Mouse (Mus musculus): ENCODE results near the gene Ccng1.
A peak's percentile ranks its signal among the peaks of the same experiment; 100 is the strongest.

The Ccng1 gene

GRCm38 (mm10) chr11:40755109-40755627, at the start of gene Ccng1:
TSS of gene Ccng1 (minus strand) at chr11:40755311.
- DNase-seq (ENCODE audit: low spot score), result peak; percentile 96

- DNase-seq (ENCODE audit: low spot score), result no peak
Observed at GRCm38 (mm10) chr11:40790307-40790706, 35.2 kb upstream of the Ccng1 start.

GRCm38 (mm10) chr11:40789701-40790100, 34.6 kb upstream of the Ccng1 start:
- DNase-seq (ENCODE audit: low spot score), result no peak

GRCm38 (mm10) chr11:40786900-40787299, 31.8 kb upstream of the Ccng1 start:
- no peak for DNase-seq (ENCODE audit: low spot score)

- no peak for DNase-seq (ENCODE audit: low spot score)
Observed at GRCm38 (mm10) chr11:40784326-40784725, 29.2 kb upstream of the Ccng1 start.

- no peak for DNase-seq (ENCODE audit: low spot score)
Observed at GRCm38 (mm10) chr11:40783346-40783745, 28.2 kb upstream of the Ccng1 start.

- DNase-seq (ENCODE audit: low spot score), result no peak
Observed at GRCm38 (mm10) chr11:40781857-40782256, 26.7 kb upstream of the Ccng1 start.

GRCm38 (mm10) chr11:40775315-40776269, 20.5 kb upstream of the Ccng1 start:
- peak; percentile 36 for DNase-seq (ENCODE audit: low spot score)

GRCm38 (mm10) chr11:40764690-40765089, 9.6 kb upstream of the Ccng1 start:
- DNase-seq (ENCODE audit: low spot score), result no peak

- peak; percentile 19 for DNase-seq (ENCODE audit: low spot score)
Observed at GRCm38 (mm10) chr11:40763395-40763794, 8.3 kb upstream of the Ccng1 start.

GRCm38 (mm10) chr11:40759896-40760295, 4.8 kb upstream of the Ccng1 start:
- no peak for DNase-seq (ENCODE audit: low spot score)

- no peak for DNase-seq (ENCODE audit: low spot score)
Observed at GRCm38 (mm10) chr11:40755968-40756367, 857 bp upstream of the Ccng1 start.

GRCm38 (mm10) chr11:40754664-40755107, 425 bp downstream of the Ccng1 start:
- DNase-seq (ENCODE audit: low spot score), result peak; percentile 33

- no peak for DNase-seq (ENCODE audit: low spot score)
Observed at GRCm38 (mm10) chr11:40753836-40754235, 1.3 kb downstream of the Ccng1 start.

- no peak for DNase-seq (ENCODE audit: low spot score)
Observed at GRCm38 (mm10) chr11:40747716-40748115, 7.4 kb downstream of the Ccng1 start.

GRCm38 (mm10) chr11:40746361-40746760, 8.8 kb downstream of the Ccng1 start:
- no peak for DNase-seq (ENCODE audit: low spot score)

GRCm38 (mm10) chr11:40744348-40744747, 10.8 kb downstream of the Ccng1 start:
- DNase-seq (ENCODE audit: low spot score), result no peak

GRCm38 (mm10) chr11:40741605-40742262, 13.4 kb downstream of the Ccng1 start:
- DNase-seq (ENCODE audit: low spot score), result no peak

- DNase-seq (ENCODE audit: low spot score), result no peak
Observed at GRCm38 (mm10) chr11:40737369-40737768, 17.7 kb downstream of the Ccng1 start.

- DNase-seq (ENCODE audit: low spot score), result no peak
Observed at GRCm38 (mm10) chr11:40734251-40734752, 20.8 kb downstream of the Ccng1 start.

- peak; percentile 99 for DNase-seq (ENCODE audit: low spot score)
Observed at GRCm38 (mm10) chr11:40733339-40734174, 21.6 kb downstream of the Ccng1 start, which contains the start of the genes Hmmr and Nudcd2. TSS of gene Hmmr (minus strand) at chr11:40733422. TSS of gene Nudcd2 (plus strand) at chr11:40733667.

- DNase-seq (ENCODE audit: low spot score), result no peak
Observed at GRCm38 (mm10) chr11:40732997-40733338, 22.1 kb downstream of the Ccng1 start.
